ENCODE assay signal across 8 mouse cellular contexts in genomic region chr7:24885468-24886307, GRCm38 (mm10). TPM values are rescaled to one million over a fixed set of nuclear protein-coding genes. Genes with fewer than 3 reads are reported as not detected.
DNase-seq lines count a peak whose midpoint lies in the region; ATAC-seq lines count a peak whose summit lies in the region.

No protein-coding gene starts in this region.

- WGBS in kidney, embryonic 15.5 days: 26% methylated on average over 12 of the region's 12 CpGs
- WGBS in hindbrain, embryonic 14.5 days: 48% methylated on average over 12 of the region's 12 CpGs
- WGBS in midbrain, embryonic 16.5 days: 48% methylated on average over 12 of the region's 12 CpGs

- peak overlapping the region; percentile 100 for H3K4me3 ChIP-seq in kidney, embryonic 15.5 days (replicated peaks)
- H3K4me3 ChIP-seq in hindbrain, embryonic 14.5 days (replicated peaks; ENCODE audit: low read length): peak overlapping the region; percentile 89
- peak overlapping the region; percentile 82 for H3K4me3 ChIP-seq in midbrain, embryonic 16.5 days (ENCODE audit: low read depth, low read length)

- H3K36me3 ChIP-seq in kidney, embryonic 15.5 days: peaks cover 52% of the 10 kb centered on the region
- H3K36me3 ChIP-seq in hindbrain, embryonic 14.5 days (replicated peaks; ENCODE audit: control insufficient read depth, insufficient read depth): peaks cover 54% of the 10 kb centered on the region
- H3K36me3 ChIP-seq in midbrain, embryonic 16.5 days (ENCODE audit: control insufficient read depth, insufficient read depth, low read length): peaks cover 16% of the 10 kb centered on the region; the same call in 1 of the 2 replicates

- H3K9ac ChIP-seq in kidney, embryonic 15.5 days: peak overlapping the region; percentile 100
- peak overlapping the region; percentile 97 for H3K9ac ChIP-seq in hindbrain, embryonic 14.5 days
- H3K9ac ChIP-seq in midbrain, embryonic 16.5 days (ENCODE audit: low read depth, low read length): peak overlapping the region; percentile 99

- H3K27ac ChIP-seq in kidney, embryonic 15.5 days: peak overlapping the region; percentile 94
- H3K27ac ChIP-seq in hindbrain, embryonic 14.5 days: no peak overlapping the region
- H3K27ac ChIP-seq in midbrain, embryonic 16.5 days (ENCODE audit: low read length): no peak overlapping the region

- DNase-seq in kidney, postnatal 25 days: no peak
- DNase-seq in adipocyte (ENCODE audit: low spot score): peak; percentile 10
- DNase-seq in hindbrain, embryonic 14.5 days (ENCODE audit: low spot score): no peak
- DNase-seq in embryo, embryonic 10 days (ENCODE audit: low spot score): no peak
- DNase-seq in retina, postnatal 1 day: no peak
- no peak for DNase-seq in thymus, postnatal 0 days (ENCODE audit: low spot score)

- peak overlapping the region; percentile 70 for H3K4me2 ChIP-seq in kidney, embryonic 15.5 days
- H3K4me2 ChIP-seq in hindbrain, embryonic 14.5 days (replicated peaks): peak overlapping the region; percentile 92
- peak overlapping the region; percentile 84 for H3K4me2 ChIP-seq in midbrain, embryonic 16.5 days (ENCODE audit: low read length)

- H3K9me3 ChIP-seq in kidney, embryonic 15.5 days (replicated peaks): no peaks in the 10 kb centered on the region
- H3K9me3 ChIP-seq in hindbrain, embryonic 14.5 days (ENCODE audit: control insufficient read depth, low read length): no peaks in the 10 kb centered on the region
- no peaks in the 10 kb centered on the region for H3K9me3 ChIP-seq in midbrain, embryonic 16.5 days (replicated peaks; ENCODE audit: control insufficient read depth, low read length, poor library complexity, severe bottlenecking)

- ATAC-seq in kidney, embryonic 15.5 days (replicated peaks; ENCODE audit: low FRiP score): no peak
- ATAC-seq in hindbrain, embryonic 14.5 days (ENCODE audit: low FRiP score): no peak
- no peak for ATAC-seq in midbrain, embryonic 16.5 days

- H3K27me3 ChIP-seq in kidney, embryonic 15.5 days: no peaks in the 10 kb centered on the region
- no peaks in the 10 kb centered on the region for H3K27me3 ChIP-seq in hindbrain, embryonic 14.5 days (ENCODE audit: control insufficient read depth, insufficient read depth, low read length)
- H3K27me3 ChIP-seq in midbrain, embryonic 16.5 days (ENCODE audit: control insufficient read depth, insufficient read depth, low read depth, low read length): no peaks in the 10 kb centered on the region

- peaks cover 52% of the 10 kb centered on the region for H3K4me1 ChIP-seq in kidney, embryonic 15.5 days
- H3K4me1 ChIP-seq in hindbrain, embryonic 14.5 days (replicated peaks; ENCODE audit: control insufficient read depth, insufficient read depth, low read length): peaks cover 17% of the 10 kb centered on the region
- peaks cover 19% of the 10 kb centered on the region for H3K4me1 ChIP-seq in midbrain, embryonic 16.5 days (ENCODE audit: control insufficient read depth, insufficient read depth, low read length)

RNA-seq across cellular contexts. Expression of gene Rps19, which starts 1.5 kb away (rescaled TPM):
- 2,383 and 2,806 TPM in 2 replicates for polyA plus RNA-seq in kidney, embryonic 15.5 days (2015; fragmentation: Nextera tagmentation; extraction: Ambion mirVana)
- 1,197 and 1,586 TPM in 2 replicates for polyA plus RNA-seq in hindbrain, embryonic 14.5 days (2014; fragmentation: Nextera tagmentation; extraction: Ambion mirVana)
- 968 and 1,058 TPM in 2 replicates for polyA plus RNA-seq in midbrain, embryonic 16.5 days (2015; fragmentation: Nextera tagmentation; extraction: Ambion mirVana)
- 2,922 and 3,108 TPM in 2 replicates for polyA plus RNA-seq in thymus, postnatal 0 days (2015; fragmentation: Nextera tagmentation; extraction: Ambion mirVana)

RNA-seq across cellular contexts. Expression of gene Cd79a, which starts 11.5 kb away (rescaled TPM):
- 1.8 TPM in 2 replicates for polyA plus RNA-seq in kidney, embryonic 15.5 days (2015; fragmentation: Nextera tagmentation; extraction: Ambion mirVana)
- 0.13 and 0.33 TPM in 2 replicates for polyA plus RNA-seq in hindbrain, embryonic 14.5 days (2014; fragmentation: Nextera tagmentation; extraction: Ambion mirVana)
- polyA plus RNA-seq in midbrain, embryonic 16.5 days (2015; fragmentation: Nextera tagmentation; extraction: Ambion mirVana): 0.29 and 0.47 TPM in 2 replicates
- polyA plus RNA-seq in thymus, postnatal 0 days (2015; fragmentation: Nextera tagmentation; extraction: Ambion mirVana): 1.1 and 1.5 TPM in 2 replicates

RNA-seq across cellular contexts. Expression of gene Dmrtc2, which starts 15.8 kb away (rescaled TPM):
- polyA plus RNA-seq in kidney, embryonic 15.5 days (2015; fragmentation: Nextera tagmentation; extraction: Ambion mirVana): not detected in 2 replicates
- 0.16 and 0.17 TPM in 2 replicates for polyA plus RNA-seq in hindbrain, embryonic 14.5 days (2014; fragmentation: Nextera tagmentation; extraction: Ambion mirVana)
- polyA plus RNA-seq in midbrain, embryonic 16.5 days (2015; fragmentation: Nextera tagmentation; extraction: Ambion mirVana): 0.25 TPM in 1 of 2 replicates, not detected in the other
- 0.08 and 0.10 TPM in 2 replicates for polyA plus RNA-seq in thymus, postnatal 0 days (2015; fragmentation: Nextera tagmentation; extraction: Ambion mirVana)

RNA-seq across cellular contexts. Expression of gene Lypd4, which starts 15.9 kb away (rescaled TPM):
- not detected in 2 replicates for polyA plus RNA-seq in kidney, embryonic 15.5 days (2015; fragmentation: Nextera tagmentation; extraction: Ambion mirVana)
- 0.27 TPM in 1 of 2 replicates, not detected in the other for polyA plus RNA-seq in hindbrain, embryonic 14.5 days (2014; fragmentation: Nextera tagmentation; extraction: Ambion mirVana)
- 0.26 TPM in 1 of 2 replicates, not detected in the other for polyA plus RNA-seq in midbrain, embryonic 16.5 days (2015; fragmentation: Nextera tagmentation; extraction: Ambion mirVana)
- not detected in 2 replicates for polyA plus RNA-seq in thymus, postnatal 0 days (2015; fragmentation: Nextera tagmentation; extraction: Ambion mirVana)

RNA-seq across cellular contexts. Expression of gene Arhgef1, which starts 17.0 kb away (rescaled TPM):
- polyA plus RNA-seq in kidney, embryonic 15.5 days (2015; fragmentation: Nextera tagmentation; extraction: Ambion mirVana): 92.5 and 101 TPM in 2 replicates
- polyA plus RNA-seq in hindbrain, embryonic 14.5 days (2014; fragmentation: Nextera tagmentation; extraction: Ambion mirVana): 58.4 and 58.6 TPM in 2 replicates
- 52.2 and 53.0 TPM in 2 replicates for polyA plus RNA-seq in midbrain, embryonic 16.5 days (2015; fragmentation: Nextera tagmentation; extraction: Ambion mirVana)
- 244 and 341 TPM in 2 replicates for polyA plus RNA-seq in thymus, postnatal 0 days (2015; fragmentation: Nextera tagmentation; extraction: Ambion mirVana)
